Mouse (Mus musculus) central nervous system, embryonic 14 days (tissue): Measurements from ENCODE around the gene Dand5. TPM values are rescaled to one million over a fixed set of nuclear protein-coding genes. Genes with fewer than 3 reads are reported as not detected.

Experiments used
- polyA plus RNA-seq: library from polyadenylated mRNA; depleted of rRNA; stranded (reverse); fragments of >200 nt; gene quantifications from 2 replicates; pipeline ENCODE4 v1.2.3, GENCODE M21; 2012; rRNA removed

The Dand5 gene
- 8.7 and 9.3 TPM in 2 replicates for polyA plus RNA-seq

GRCm38 (mm10) chr8:84822723-84823122 is at the start of gene Dand5:
Gene Dand5, minus strand, starts transcription at chr8:84822823.

GRCm38 (mm10) chr8:84871376-84872308 is 49.0 kb upstream of the Dand5 start, which contains the start of gene Syce2:
Gene Syce2, plus strand, starts transcription at chr8:84872111.

GRCm38 (mm10) chr8:84856864-84857441 is 34.3 kb upstream of the Dand5 start, which contains the start of gene Farsa:
Gene Farsa, plus strand, starts transcription at chr8:84856989.

GRCm38 (mm10) chr8:84846722-84847572 is 24.3 kb upstream of the Dand5 start, which contains the start of gene Calr:
Gene Calr, minus strand, starts transcription at chr8:84846934.

GRCm38 (mm10) chr8:84840248-84840999 is 17.8 kb upstream of the Dand5 start, which contains the start of gene Rad23a:
Gene Rad23a, minus strand, starts transcription at chr8:84840665.

GRCm38 (mm10) chr8:84831490-84831889 is 8.9 kb upstream of the Dand5 start, which contains the start of gene Gadd45gip1:
Gene Gadd45gip1, plus strand, starts transcription at chr8:84831522.

GRCm38 (mm10) chr8:84799999-84800831 is 22.4 kb downstream of the Dand5 start, which contains the start of gene Nfix:
Gene Nfix, minus strand, starts transcription at chr8:84800344.

Other genes starting within 250 kb of the Dand5 start
- gene Ier2, start 160.0 kb downstream of the Dand5 start, polyA plus RNA-seq = 11.9 and 13.2 TPM in 2 replicates
- gene Trmt1, start 136.5 kb downstream of the Dand5 start, polyA plus RNA-seq = 125 and 128 TPM in 2 replicates
- 69.1 and 73.5 TPM in 2 replicates for gene Nacc1, start 135.0 kb downstream of the Dand5 start, polyA plus RNA-seq
- gene Lyl1, start 121.4 kb downstream of the Dand5 start, polyA plus RNA-seq = 4.1 and 5.3 TPM in 2 replicates
- 1.8 TPM in 2 replicates for gene G430095P16Rik, start 99.8 kb downstream of the Dand5 start, polyA plus RNA-seq
- gene Nfix, start 22.5 kb downstream of the Dand5 start, polyA plus RNA-seq = 53.5 and 59.2 TPM in 2 replicates
- 37.6 and 41.9 TPM in 2 replicates for gene Gadd45gip1, start 8.7 kb upstream of the Dand5 start, polyA plus RNA-seq
- gene Rad23a, start 17.8 kb upstream of the Dand5 start, polyA plus RNA-seq = 66.8 and 71.5 TPM in 2 replicates
- gene Calr, start 24.1 kb upstream of the Dand5 start, polyA plus RNA-seq = 455 and 581 TPM in 2 replicates
- 123 and 124 TPM in 2 replicates for gene Farsa, start 34.2 kb upstream of the Dand5 start, polyA plus RNA-seq
- 26.9 and 31.5 TPM in 2 replicates for gene Syce2, start 49.3 kb upstream of the Dand5 start, polyA plus RNA-seq
- 57.8 and 58.3 TPM in 2 replicates for gene Gcdh, start 71.1 kb upstream of the Dand5 start, polyA plus RNA-seq
- 0.66 and 0.96 TPM in 2 replicates for gene Klf1, start 79.1 kb upstream of the Dand5 start, polyA plus RNA-seq
- gene Dnase2a, start 85.7 kb upstream of the Dand5 start, polyA plus RNA-seq = 6.6 and 7.6 TPM in 2 replicates
- 104 and 112 TPM in 2 replicates for gene Mast1, start 114.5 kb upstream of the Dand5 start, polyA plus RNA-seq
- 6.7 TPM in 2 replicates for gene Rtbdn, start 124.2 kb upstream of the Dand5 start, polyA plus RNA-seq
- gene Gm49661, start 146.6 kb upstream of the Dand5 start, polyA plus RNA-seq = 0.32 TPM in 1 of 2 replicates, not detected in the other
- 811 and 935 TPM in 2 replicates for gene Prdx2, start 146.8 kb upstream of the Dand5 start, polyA plus RNA-seq
- 58.0 and 61.0 TPM in 2 replicates for gene Rnaseh2a, start 146.9 kb upstream of the Dand5 start, polyA plus RNA-seq
- 7.7 and 9.6 TPM in 2 replicates for gene Junb, start 155.9 kb upstream of the Dand5 start, polyA plus RNA-seq
- gene Hook2, start 167.8 kb upstream of the Dand5 start, polyA plus RNA-seq = 27.3 and 30.0 TPM in 2 replicates
- gene Best2, start 191.7 kb upstream of the Dand5 start, polyA plus RNA-seq = 0.06 TPM in 2 replicates
- gene Asna1, start 202.5 kb upstream of the Dand5 start, polyA plus RNA-seq = 218 and 232 TPM in 2 replicates
- 208 and 219 TPM in 2 replicates for gene Trir, start 204.0 kb upstream of the Dand5 start, polyA plus RNA-seq
- 104 and 108 TPM in 2 replicates for gene Tnpo2, start 214.1 kb upstream of the Dand5 start, polyA plus RNA-seq
- gene Fbxw9, start 237.2 kb upstream of the Dand5 start, polyA plus RNA-seq = 84.0 and 96.1 TPM in 2 replicates
- 0.70 and 0.73 TPM in 2 replicates for gene Gm5741, start 245.2 kb upstream of the Dand5 start, polyA plus RNA-seq
- 71.7 and 73.4 TPM in 2 replicates for gene Dhps, start 248.9 kb upstream of the Dand5 start, polyA plus RNA-seq